Mouse (Mus musculus): ENCODE results near the gene Cysrt1.
A peak's percentile ranks its signal among the peaks of the same experiment; 100 is the strongest.

The Cysrt1 gene

GRCm38 (mm10) chr2:25203631-25204214 is 38.5 kb downstream of the Cysrt1 start:
- no peak for DNase-seq

GRCm38 (mm10) chr2:25200631-25201030 is 41.6 kb downstream of the Cysrt1 start:
- DNase-seq: no peak

GRCm38 (mm10) chr2:25197946-25198345 is 44.3 kb downstream of the Cysrt1 start:
- no peak for DNase-seq

- DNase-seq: no peak
Observed at GRCm38 (mm10) chr2:25197191-25197590, 45.1 kb downstream of the Cysrt1 start.

- peak; percentile 31 for DNase-seq
Observed at GRCm38 (mm10) chr2:25196172-25196954, 45.9 kb downstream of the Cysrt1 start, which contains the start of gene Tor4a. Gene Tor4a, minus strand, starts transcription at chr2:25196886.

GRCm38 (mm10) chr2:25195211-25196156 is 46.8 kb downstream of the Cysrt1 start:
- DNase-seq: no peak

- no peak for DNase-seq
Observed at GRCm38 (mm10) chr2:25194486-25195171, 47.6 kb downstream of the Cysrt1 start.

GRCm38 (mm10) chr2:25194006-25194405 is 48.2 kb downstream of the Cysrt1 start:
- no peak for DNase-seq

- peak; percentile 72 for DNase-seq
Observed at GRCm38 (mm10) chr2:25193330-25193770, 48.9 kb downstream of the Cysrt1 start.

Measured in right cerebral cortex, postnatal 14 days (tissue).